Mouse (Mus musculus) stomach, adult 2 months (tissue): ENCODE results near the gene Qtrt2. TPM values are rescaled to one million over a fixed set of nuclear protein-coding genes. Genes with fewer than 3 reads are reported as not detected.

Source experiments
- polyA plus RNA-seq: library from polyadenylated mRNA; depleted of rRNA; stranded (reverse); fragments of >200 nt; gene quantifications from 2 replicates; pipeline ENCODE4 v1.2.3, GENCODE M21; 2012; rRNA removed

Qtrt2 gene
- 2.0 and 3.5 TPM in 2 replicates for polyA plus RNA-seq

DNA sequence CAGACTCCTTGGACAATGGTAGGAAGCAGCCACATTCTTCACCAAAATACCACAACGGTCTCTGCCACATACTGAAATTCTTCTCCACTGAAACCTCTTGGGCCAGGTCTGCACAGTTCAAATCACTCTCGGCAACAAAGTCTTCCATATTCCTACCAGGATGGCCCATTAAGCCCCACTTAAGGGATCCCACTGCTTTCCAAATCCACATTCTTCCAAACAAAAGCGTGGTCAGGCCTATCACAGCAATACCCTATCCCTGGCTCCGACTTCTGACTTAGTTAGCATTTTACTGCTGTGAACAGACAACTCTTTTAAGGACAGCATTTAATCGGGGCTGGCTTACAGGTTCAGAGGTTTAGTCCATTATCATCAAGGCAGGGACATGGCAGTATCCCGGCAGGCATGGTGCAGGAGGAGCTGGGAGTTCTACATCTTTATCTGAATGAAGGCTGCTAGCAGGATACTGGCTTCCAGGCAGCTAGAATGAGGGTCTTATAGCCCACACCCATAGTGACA is at the start of gene Qtrt2:
Gene Qtrt2, minus strand, starts transcription at position 469 of the 519 bp plus-strand sequence.

DNA sequence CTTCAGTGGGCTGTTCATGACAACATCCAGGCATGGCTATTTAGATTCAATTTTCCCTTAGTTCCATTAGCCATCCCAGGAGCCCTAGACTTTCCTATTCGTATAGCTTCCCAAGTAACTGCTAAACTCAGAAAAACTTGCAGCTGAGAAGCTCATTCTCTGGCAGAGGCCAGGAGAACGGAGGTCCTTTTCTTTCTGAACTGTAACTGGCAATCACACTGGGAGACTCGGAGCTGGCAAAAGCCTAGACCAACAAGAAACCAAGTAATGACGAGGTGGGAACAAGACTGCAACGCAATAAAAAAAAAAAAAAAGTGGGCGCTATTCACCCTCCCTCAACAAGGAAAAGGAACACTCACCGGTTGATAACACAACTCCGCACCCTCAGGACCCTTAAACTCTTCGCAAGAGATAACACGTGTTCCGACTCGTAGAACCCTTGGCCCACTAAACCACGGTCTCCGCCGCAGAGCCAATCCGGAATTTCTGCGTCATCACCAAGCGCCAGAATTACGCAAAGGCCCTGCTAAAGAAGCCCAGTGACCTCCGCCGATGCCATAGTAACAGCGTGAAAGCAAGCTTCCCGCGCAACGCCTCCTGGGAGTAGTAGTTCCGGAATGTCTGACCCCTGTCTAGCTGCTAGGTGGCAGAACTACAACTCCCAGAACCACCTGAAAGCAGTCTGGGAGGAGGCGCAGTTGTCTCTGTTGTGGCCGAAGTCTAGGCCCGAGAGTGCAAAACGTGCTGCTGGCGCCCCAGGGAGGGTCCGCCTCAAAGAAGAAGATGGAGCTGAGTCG is 37.2 kb downstream of the Qtrt2 start, which contains the start of gene Ccdc191:
Gene Ccdc191, plus strand, starts transcription at position 593 of the 797 bp plus-strand sequence.

Other genes with a start within 250 kb of the Qtrt2 start
- gene Drd3, start 172.8 kb downstream of the Qtrt2 start, polyA plus RNA-seq, result 0.49 TPM in 2 replicates
- 0.33 and 0.57 TPM in 2 replicates for gene Ccdc191, start 37.0 kb downstream of the Qtrt2 start, polyA plus RNA-seq
- 1.4 and 1.8 TPM in 2 replicates for gene Zdhhc23, start 53.0 kb upstream of the Qtrt2 start, polyA plus RNA-seq
- 0.10 and 0.15 TPM in 2 replicates for gene Gramd1c, start 136.5 kb upstream of the Qtrt2 start, polyA plus RNA-seq
- 3.1 and 4.6 TPM in 2 replicates for gene Atp6v1a, start 212.9 kb upstream of the Qtrt2 start, polyA plus RNA-seq
- gene Naa50, start 213.0 kb upstream of the Qtrt2 start, polyA plus RNA-seq, result 4.8 and 6.8 TPM in 2 replicates
- 2.7 and 4.5 TPM in 2 replicates for gene Usf3, start 246.4 kb upstream of the Qtrt2 start, polyA plus RNA-seq